Mouse (Mus musculus) adipocyte (in vitro differentiated cells): Measurements from ENCODE around the gene Uchl5.

Source experiments
- DNase-seq: peaks from one replicate; pipeline ENCODE4 v3.0.0-alpha.2; 2016; ENCODE audit warnings: low spot score

Uchl5 gene

GRCm38 (mm10) chr1:143776446-143777411 is at the start of gene Uchl5, which contains the start of gene Trove2:
Gene Uchl5 (plus strand): TSS chr1:143777272.
Gene Trove2 (minus strand): TSS chr1:143777068.
- DNase-seq = peak; percentile 96

GRCm38 (mm10) chr1:143727701-143728445 is 49.2 kb upstream of the Uchl5 start:
- DNase-seq = peak; percentile 43

- peak; percentile 28 for DNase-seq
These were observed 46.2 kb upstream of the Uchl5 start for GRCm38 (mm10) chr1:143730899-143731298.

- DNase-seq = no peak
These were observed 45.4 kb upstream of the Uchl5 start for GRCm38 (mm10) chr1:143731691-143732090.

GRCm38 (mm10) chr1:143733914-143734410 is 43.1 kb upstream of the Uchl5 start:
- no peak for DNase-seq

- DNase-seq = no peak
These were observed 38.3 kb upstream of the Uchl5 start for GRCm38 (mm10) chr1:143738811-143739210.

- peak; percentile 68 for DNase-seq
These were observed 37.4 kb upstream of the Uchl5 start for GRCm38 (mm10) chr1:143739361-143740350.

- peak; percentile 21 for DNase-seq
These were observed 36.5 kb upstream of the Uchl5 start for GRCm38 (mm10) chr1:143740581-143740980.

- DNase-seq = no peak
These were observed 35.7 kb upstream of the Uchl5 start for GRCm38 (mm10) chr1:143741331-143741730.

GRCm38 (mm10) chr1:143742186-143742585 is 34.9 kb upstream of the Uchl5 start:
- DNase-seq = no peak

- DNase-seq = no peak
These were observed 31.2 kb upstream of the Uchl5 start for GRCm38 (mm10) chr1:143745871-143746270.

GRCm38 (mm10) chr1:143762159-143762558 is 14.9 kb upstream of the Uchl5 start:
- DNase-seq = no peak

GRCm38 (mm10) chr1:143764443-143764842 is 12.6 kb upstream of the Uchl5 start:
- DNase-seq = peak; percentile 26

GRCm38 (mm10) chr1:143765801-143766200 is 11.3 kb upstream of the Uchl5 start:
- DNase-seq = no peak

- no peak for DNase-seq
These were observed 10.8 kb upstream of the Uchl5 start for GRCm38 (mm10) chr1:143766238-143766637.

- DNase-seq = no peak
These were observed 6.5 kb upstream of the Uchl5 start for GRCm38 (mm10) chr1:143770444-143771109.

- no peak for DNase-seq
These were observed 4.0 kb upstream of the Uchl5 start for GRCm38 (mm10) chr1:143773082-143773481.

- no peak for DNase-seq
These were observed 3.2 kb upstream of the Uchl5 start for GRCm38 (mm10) chr1:143773909-143774308.

GRCm38 (mm10) chr1:143777558-143778218 is 616 bp downstream of the Uchl5 start:
- DNase-seq = peak; percentile 25

GRCm38 (mm10) chr1:143788584-143789227 is 11.6 kb downstream of the Uchl5 start:
- no peak for DNase-seq
